Mouse (Mus musculus) heart, adult 2 months (tissue): ENCODE results near the gene Spag16.

Experiments used
- CTCF ChIP-seq: fragments of 200-600 bp; IDR thresholded peaks from 2 replicates; pipeline ENCODE4 v1.8.1; 2022; ENCODE audit warnings: antibody characterized with exemption, mild to moderate bottlenecking, moderate library complexity
- EP300 ChIP-seq: fragments of 200-500 bp; IDR thresholded peaks from 2 replicates; pipeline ENCODE4 v1.6.1; 2011; ENCODE audit warnings: low read depth, low read length, control low read depth; ENCODE audit not compliant: insufficient read depth
- POLR2A ChIP-seq: fragments of 200-500 bp; IDR thresholded peaks from 2 replicates; pipeline ENCODE4 v1.6.1; 2011; ENCODE audit warnings: mild to moderate bottlenecking, low read depth, low read length, control low read depth; ENCODE audit not compliant: insufficient read depth

DNA sequence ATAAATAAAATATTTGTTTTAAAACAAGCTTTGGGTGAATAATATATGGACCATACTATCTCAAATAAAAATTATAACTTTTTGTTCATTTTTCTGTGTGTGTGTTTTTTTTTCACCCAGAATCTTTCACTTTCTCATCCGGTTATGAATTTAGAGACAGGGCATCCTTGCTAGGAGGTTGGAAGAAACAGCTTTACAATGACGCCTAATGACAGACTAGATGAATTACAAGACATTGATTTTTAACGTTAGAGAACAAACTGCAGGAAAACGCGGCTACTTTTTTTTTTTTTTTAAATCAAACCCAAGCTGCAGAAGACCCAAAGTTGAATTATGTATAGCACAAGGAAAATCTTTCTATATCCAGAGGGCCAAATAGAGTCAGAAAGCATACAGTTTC lies 898.3 kb downstream of the Spag16 start:
- no peak for TF ChIP-seq CTCF
- no peak for TF ChIP-seq EP300
- TF ChIP-seq POLR2A: no peak
